Mouse (Mus musculus): ENCODE measurements around the gene Flvcr2. TPM values are rescaled to one million over a fixed set of nuclear protein-coding genes. Genes with fewer than 3 reads are reported as not detected.

Flvcr2 gene
- 2.4 TPM for polyA plus RNA-seq (2015; fragmentation: Illumina TruSeq; extraction: RNeasy Lipid Tissue Mini Kit (QIAGEN cat#74804); ENCODE audit: low read depth, low replicate concordance)

DNA sequence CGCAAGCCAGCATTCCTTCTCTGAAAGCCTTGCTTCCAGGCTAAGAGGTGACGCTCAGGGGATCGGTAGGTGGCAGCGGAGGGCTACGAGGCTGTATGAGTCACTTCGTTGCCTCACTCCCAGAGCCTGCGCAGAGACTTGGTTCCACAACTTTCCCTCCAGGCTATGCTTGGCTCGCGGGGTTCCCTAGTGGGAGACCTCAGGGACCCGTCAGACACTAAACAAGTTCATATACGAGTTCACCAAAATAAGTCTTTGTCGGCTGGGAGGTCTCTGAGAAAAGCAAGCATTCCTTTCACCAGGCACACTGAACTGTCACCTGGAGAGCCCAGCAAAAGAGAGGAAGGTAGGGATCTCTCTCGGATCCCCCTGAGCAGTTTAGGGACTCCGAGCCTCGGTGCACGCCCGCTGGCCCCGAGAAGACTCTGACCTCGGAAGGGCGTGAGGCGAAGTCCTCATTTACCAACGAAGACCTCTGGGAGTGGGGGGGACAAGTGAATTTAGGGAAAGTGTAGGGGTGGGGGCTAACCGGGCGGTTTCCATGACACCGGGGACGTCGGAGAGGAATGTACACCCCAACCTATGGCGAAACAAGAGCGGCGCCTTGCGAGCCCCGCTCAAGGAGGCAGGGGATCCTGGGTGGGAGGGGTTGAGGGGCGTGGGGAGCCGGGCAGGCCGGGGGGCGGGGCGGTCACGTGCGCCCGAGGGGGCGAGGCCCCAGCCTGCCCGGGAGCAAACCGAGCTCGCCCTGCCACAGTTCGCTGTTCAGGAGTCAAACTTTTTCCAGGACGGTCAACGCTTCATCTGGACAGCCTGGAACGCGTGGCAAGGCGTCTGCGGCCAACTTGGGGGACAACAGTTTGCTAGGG is at the start of gene Flvcr2:
TSS of gene Flvcr2 (plus strand) at position 713 of the 869 bp plus-strand sequence.

DNA sequence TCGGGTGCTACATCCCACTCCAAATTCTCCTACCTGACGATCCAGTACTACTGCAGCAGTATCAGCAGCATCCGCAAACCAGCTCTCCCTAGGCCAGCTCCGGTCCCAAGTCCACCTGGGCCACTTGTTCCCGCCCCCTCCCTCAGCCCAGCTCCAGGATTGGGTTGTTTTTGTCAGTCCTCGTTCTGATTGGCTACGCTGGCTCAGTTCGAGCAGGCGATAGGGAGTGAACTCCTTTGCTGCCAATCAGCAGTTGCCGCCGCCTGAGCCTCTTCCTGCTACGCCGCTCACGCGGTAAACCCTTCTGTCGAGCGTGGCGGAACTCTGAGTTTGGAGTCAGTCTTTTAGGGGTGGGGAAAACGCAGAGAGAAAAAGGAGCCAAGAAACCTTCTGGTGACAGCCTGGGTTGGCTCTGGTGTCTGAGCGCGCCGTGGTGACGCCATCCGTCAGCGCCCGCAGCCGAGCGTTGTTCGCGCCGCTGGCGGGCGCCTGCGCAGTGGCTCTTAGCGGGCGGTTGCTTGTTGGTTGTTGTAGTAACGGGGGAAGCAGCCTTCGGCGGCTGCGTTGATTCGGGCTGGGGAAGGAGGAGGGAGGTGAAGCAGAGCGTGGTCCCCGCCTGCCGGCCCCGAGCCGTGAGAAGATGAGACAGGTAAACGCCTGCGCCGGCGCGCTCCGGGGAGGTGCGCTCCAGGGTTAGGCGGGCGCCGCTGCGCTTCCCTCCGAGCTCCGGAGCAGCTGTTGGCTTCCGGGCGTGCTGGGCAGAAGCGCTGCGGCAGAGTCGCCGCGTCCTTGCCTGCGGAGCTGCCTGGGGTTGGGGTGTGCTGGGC is 78.3 kb downstream of the Flvcr2 start, which contains the start of the genes Erg28 and Ttll5:
TSS of gene Erg28 (minus strand) at position 113 of the 827 bp plus-strand sequence.
TSS of gene Ttll5 (plus strand) at position 222 of the 827 bp plus-strand sequence.

Other genes with a start within 250 kb of the Flvcr2 start
- gene Jdp2, start 147.5 kb upstream of the Flvcr2 start, polyA plus RNA-seq (2015; fragmentation: Illumina TruSeq; extraction: RNeasy Lipid Tissue Mini Kit (QIAGEN cat#74804); ENCODE audit: low read depth, low replicate concordance) = 55.7 TPM
- not detected for gene Batf, start 59.9 kb upstream of the Flvcr2 start, polyA plus RNA-seq (2015; fragmentation: Illumina TruSeq; extraction: RNeasy Lipid Tissue Mini Kit (QIAGEN cat#74804); ENCODE audit: low read depth, low replicate concordance)
- 82.8 TPM for gene Erg28, start 78.0 kb downstream of the Flvcr2 start, polyA plus RNA-seq (2015; fragmentation: Illumina TruSeq; extraction: RNeasy Lipid Tissue Mini Kit (QIAGEN cat#74804); ENCODE audit: low read depth, low replicate concordance)
- 31.2 TPM for gene Ttll5, start 78.1 kb downstream of the Flvcr2 start, polyA plus RNA-seq (2015; fragmentation: Illumina TruSeq; extraction: RNeasy Lipid Tissue Mini Kit (QIAGEN cat#74804); ENCODE audit: low read depth, low replicate concordance)

Data from brain, adult 10 weeks (tissue).